Mouse (Mus musculus) lung, embryonic 14.5 days (tissue): ENCODE measurements around the gene Cox4i1. TPM values are rescaled to one million over a fixed set of nuclear protein-coding genes. Genes with fewer than 3 reads are reported as not detected.

ENCODE experiments used
- ATAC-seq: fragments of 200-750 bp; cut with Nextera tagmentation; 2 replicates; pipeline ENCODE4 v1.8.0; 2017; ENCODE audit warnings: mild to moderate bottlenecking, moderate TSS enrichment, moderate library complexity; ENCODE audit not compliant: insufficient read depth
- DNase-seq: peaks from one replicate; pipeline ENCODE4 v3.0.0-alpha.2; 2015
- H3K27ac ChIP-seq: fragments of 300-500 bp; sonication (generic); 2 replicates; pipeline ENCODE4 v1.5.1; 2014; ENCODE audit warnings: low read depth, mild to moderate bottlenecking, moderate library complexity
- H3K27me3 ChIP-seq: fragments of 300-500 bp; sonication (generic); 2 replicates; pipeline ENCODE4 v1.6.1; 2014; ENCODE audit warnings: low read length, control low read depth; ENCODE audit not compliant: insufficient read depth
- H3K36me3 ChIP-seq: fragments of 300-500 bp; sonication (generic); 2 replicates; pipeline ENCODE4 v1.6.1; 2014; ENCODE audit warnings: control low read depth; ENCODE audit not compliant: insufficient read depth
- H3K4me1 ChIP-seq: fragments of 300-500 bp; sonication (generic); 2 replicates; pipeline ENCODE4 v1.6.1; 2014; ENCODE audit warnings: antibody characterized with exemption, control low read depth; ENCODE audit not compliant: insufficient read depth
- H3K4me2 ChIP-seq: fragments of 300-500 bp; sonication (generic); 2 replicates; pipeline ENCODE4 v1.6.1; 2014; ENCODE audit warnings: mild to moderate bottlenecking
- H3K4me3 ChIP-seq: fragments of 300-500 bp; sonication (generic); 2 replicates; pipeline ENCODE4 v1.5.1; 2014; ENCODE audit warnings: low read depth, low read length
- H3K9ac ChIP-seq: fragments of 300-500 bp; sonication (generic); 2 replicates; pipeline ENCODE4 v1.6.1; 2014
- H3K9me3 ChIP-seq: fragments of 300-500 bp; sonication (generic); 2 replicates; pipeline ENCODE4 v1.6.1; 2016; ENCODE audit warnings: low read depth, low read length, control low read depth
- CTCF ChIP-seq: IDR thresholded peaks from 2 replicates; pipeline ENCODE4 v1.5.1; 2016; ENCODE audit warnings: antibody characterized with exemption, low read depth
- WGBS: fragments of 180-500 bp; shearing (Covaris S2); extraction: QIAGEN DNeasy Blood & Tissue Kit; methylation state at CpG from one replicate; pipeline ENCODE4 v1.1.7; 2014; 5-methylcytosine and 5-hydroxymethylcytosine counted together
- polyA plus RNA-seq: library from polyadenylated mRNA; unstranded; fragments of >200 nt; fragmentation: Nextera tagmentation; extraction: Ambion mirVana; gene quantifications from 2 replicates; pipeline ENCODE4 v1.2.1, GENCODE M21; 2014

Gene Cox4i1
- polyA plus RNA-seq, 1 experiment from 2014 or later: 941 TPM

DNA sequence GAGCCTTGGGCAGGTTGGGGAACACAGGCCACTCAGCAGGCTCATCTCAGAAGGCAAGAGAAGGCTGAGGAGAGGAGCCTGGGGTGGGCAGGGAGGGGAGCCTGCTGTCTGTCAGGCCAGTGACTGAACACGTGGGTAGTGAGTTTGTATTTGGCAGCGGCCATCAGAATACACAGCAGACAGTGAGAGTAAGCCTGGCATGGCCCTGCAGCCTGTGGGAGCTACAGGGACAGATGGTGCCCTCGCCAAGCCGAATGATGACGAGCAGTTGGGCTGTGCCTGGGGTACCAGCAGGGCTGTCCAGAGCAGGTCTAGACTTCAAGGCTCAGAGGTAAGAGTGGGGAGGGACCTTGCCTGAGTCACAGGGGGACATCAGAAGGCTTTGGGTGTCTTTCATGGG is 40.7 kb upstream of the Cox4i1 start:
- no peak overlapping the region for H3K4me2 ChIP-seq
- H3K27ac ChIP-seq: no peak overlapping the region
- H3K9ac ChIP-seq: no peak overlapping the region
- no peaks in the 10 kb centered on the region for H3K9me3 ChIP-seq
- no peak overlapping the region for H3K4me3 ChIP-seq
- ATAC-seq (no peak), DNase-seq (no peak)
- no peaks in the 10 kb centered on the region for H3K27me3 ChIP-seq
- H3K36me3 ChIP-seq: no peaks in the 10 kb centered on the region
- no peaks in the 10 kb centered on the region for H3K4me1 ChIP-seq
- 83% methylated on average over 5 of the region's 5 CpGs for WGBS
- TF ChIP-seq CTCF: no peak

DNA sequence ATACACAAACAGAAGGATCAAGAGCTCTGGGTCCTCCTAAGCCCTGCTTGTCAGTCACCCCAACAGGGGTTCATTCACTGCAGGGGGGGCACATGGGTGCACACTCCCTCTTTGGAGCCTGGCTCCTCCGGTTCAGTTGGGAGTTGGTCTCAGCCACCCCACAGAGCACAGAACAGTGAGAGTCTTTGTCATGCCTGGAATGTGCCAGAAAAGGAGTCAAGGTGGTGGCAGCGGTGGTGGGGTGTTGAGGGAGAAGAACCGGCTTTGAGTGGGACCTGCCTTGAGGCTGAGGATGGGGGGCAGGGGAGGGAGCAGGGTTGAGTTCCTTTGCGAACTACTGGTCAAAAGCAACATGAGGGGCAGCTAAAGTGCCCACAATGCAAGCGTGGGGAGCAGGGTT is 38.0 kb upstream of the Cox4i1 start:
- WGBS: 25% methylated on average over 5 of the region's 5 CpGs
- no peak for DNase-seq

DNA sequence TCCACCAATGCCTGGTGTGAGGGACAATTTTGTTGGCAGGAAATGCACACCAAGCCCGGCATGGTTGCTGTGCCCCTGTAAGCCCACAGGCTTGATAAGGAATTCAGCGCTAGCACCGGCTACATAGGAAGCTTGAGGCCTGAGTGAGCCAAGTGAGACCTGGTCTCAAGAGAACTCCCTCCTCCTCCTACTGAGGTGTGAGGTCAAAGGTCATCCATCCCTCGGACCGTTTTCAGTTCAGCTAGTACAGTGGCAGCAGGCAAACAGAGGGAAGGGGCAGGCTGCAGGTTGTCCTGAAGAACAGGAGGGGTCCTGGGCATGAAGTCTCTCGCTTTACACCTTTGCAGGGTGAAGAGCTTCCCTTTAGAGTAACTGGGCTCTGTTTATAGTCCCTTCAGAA is 37.2 kb upstream of the Cox4i1 start:
- Histone ChIP-seq H3K9ac (no peak overlapping the region), H3K4me3 (no peak overlapping the region), H3K27me3 (peaks cover 20% of the 10 kb centered on the region), H3K9me3 (no peaks in the 10 kb centered on the region), H3K4me1 (0 out of 2 replicates have a peak, but pooled peaks cover 5% of the 10 kb centered on the region), H3K27ac (no peak overlapping the region), H3K4me2 (no peak overlapping the region), H3K36me3 (no peaks in the 10 kb centered on the region)
- no peak for TF ChIP-seq CTCF
- DNase-seq: no peak
- ATAC-seq: no peak
- WGBS: 32% methylated on average over 6 of the region's 6 CpGs

More for the DNA sequence above, 38.0 kb upstream of the Cox4i1 start:
- TF ChIP-seq CTCF: no peak
- H3K27ac ChIP-seq: peak overlapping the region; percentile 36; the same call in 1 of the 2 replicates
- ATAC-seq: peak; percentile 23; the same call in 1 of the 2 replicates
- no peak overlapping the region for H3K9ac ChIP-seq
- H3K4me3 ChIP-seq: no peak overlapping the region
- peaks cover 20% of the 10 kb centered on the region for H3K27me3 ChIP-seq
- H3K4me1 ChIP-seq: 0 out of 2 replicates have a peak, but pooled peaks cover 5% of the 10 kb centered on the region
- no peaks in the 10 kb centered on the region for H3K9me3 ChIP-seq
- no peak overlapping the region for H3K4me2 ChIP-seq
- no peaks in the 10 kb centered on the region for H3K36me3 ChIP-seq

DNA sequence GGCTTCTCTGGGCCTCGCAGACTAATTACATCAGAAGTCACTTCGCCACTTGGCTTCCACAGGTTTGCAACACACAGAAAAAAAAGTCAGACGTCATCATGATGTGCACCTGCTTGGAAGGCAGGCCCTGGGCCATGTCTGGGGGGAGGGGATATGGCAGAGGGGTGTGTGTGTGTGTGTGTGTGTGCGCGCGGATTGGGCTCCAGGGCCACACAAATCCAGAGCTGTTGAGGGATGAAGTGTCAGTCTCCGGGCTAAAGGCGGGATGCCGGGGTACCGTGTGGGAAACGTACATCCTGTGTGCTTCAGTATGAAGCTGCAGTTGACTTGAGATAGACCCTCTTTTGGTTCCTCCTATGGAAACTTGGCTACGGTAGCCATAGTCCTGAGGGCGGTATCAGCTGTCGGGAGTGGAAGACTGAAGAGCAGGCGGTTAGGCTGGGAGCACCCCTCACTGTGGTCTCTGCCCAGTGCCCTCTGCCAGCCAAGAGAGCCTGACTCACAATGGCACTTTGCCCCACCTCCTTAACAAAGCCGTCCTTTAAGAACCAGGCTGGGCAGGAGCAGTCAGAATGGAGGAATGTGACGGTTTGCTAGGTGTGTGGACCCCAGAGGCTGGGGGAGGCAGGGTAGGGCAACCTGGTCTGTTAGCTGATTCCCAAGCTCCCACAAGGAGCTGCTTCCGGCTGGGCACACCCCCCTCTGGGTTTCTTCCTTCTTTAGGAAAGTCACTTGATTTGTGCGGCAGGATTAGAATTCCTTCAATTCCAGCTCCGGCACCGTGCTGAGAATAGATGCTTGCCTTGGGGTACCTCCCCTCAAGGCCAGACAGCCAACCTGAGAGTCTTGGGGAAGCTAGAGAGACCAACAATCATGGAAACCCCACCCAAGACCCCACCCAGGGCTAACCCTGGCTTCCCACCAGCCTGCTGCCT is 36.3 kb upstream of the Cox4i1 start:
- no peak overlapping the region for H3K9ac ChIP-seq
- no peaks in the 10 kb centered on the region for H3K9me3 ChIP-seq
- ATAC-seq: no peak
- no peak for TF ChIP-seq CTCF
- 0 out of 2 replicates have a peak, but pooled peaks cover 5% of the 10 kb centered on the region for H3K4me1 ChIP-seq
- peaks cover 20% of the 10 kb centered on the region for H3K27me3 ChIP-seq
- H3K4me3 ChIP-seq: no peak overlapping the region
- no peak for DNase-seq
- H3K4me2 ChIP-seq: no peak overlapping the region
- H3K36me3 ChIP-seq: no peaks in the 10 kb centered on the region
- WGBS: 72% methylated on average over 21 of the region's 21 CpGs
- H3K27ac ChIP-seq: no peak overlapping the region

DNA sequence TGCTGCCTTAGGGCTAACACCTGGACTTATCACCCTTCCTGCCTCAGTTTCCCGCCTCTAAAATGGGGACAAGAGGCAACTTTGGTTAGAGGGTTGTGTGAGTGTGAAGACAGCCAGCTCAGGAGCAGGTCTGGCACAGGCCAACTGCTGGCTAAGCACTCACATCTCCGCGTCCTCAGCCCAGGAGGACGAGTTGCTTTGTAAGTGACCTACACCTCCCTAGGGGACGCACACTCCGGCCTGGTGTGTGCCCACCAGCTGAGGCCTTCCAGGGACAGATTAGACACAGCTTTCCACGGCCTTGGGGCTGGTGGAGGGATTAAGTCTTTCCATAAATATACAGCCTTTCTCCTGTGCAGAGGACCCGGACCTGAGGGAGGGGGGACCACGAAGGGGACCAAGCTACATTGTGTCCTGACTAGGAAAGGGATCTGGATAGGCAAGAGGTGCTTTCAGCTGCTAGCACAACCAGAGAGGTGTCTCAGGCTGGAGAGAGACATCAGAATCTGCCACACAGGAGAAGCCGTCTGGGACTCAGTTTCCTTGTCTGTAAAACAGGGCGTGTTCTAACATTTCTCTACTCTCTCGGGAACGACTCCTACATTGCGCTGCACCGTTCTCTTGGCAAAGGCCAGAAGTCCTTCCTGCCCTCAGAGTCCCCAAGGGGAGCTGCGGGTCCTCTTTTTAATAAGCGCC is 34.9 kb upstream of the Cox4i1 start:
- no peaks in the 10 kb centered on the region for H3K9me3 ChIP-seq
- 36% methylated on average over 17 of the region's 17 CpGs for WGBS
- DNase-seq (no peak), ATAC-seq (no peak)
- H3K9ac ChIP-seq: no peak overlapping the region
- no peak for TF ChIP-seq CTCF
- H3K36me3 ChIP-seq: no peaks in the 10 kb centered on the region
- 0 out of 2 replicates have a peak, but pooled peaks cover 5% of the 10 kb centered on the region for H3K4me1 ChIP-seq
- peaks cover 20% of the 10 kb centered on the region for H3K27me3 ChIP-seq
- H3K27ac ChIP-seq: no peak overlapping the region
- H3K4me3 ChIP-seq: peak overlapping the region; percentile 61
- peak overlapping the region; percentile 99 for H3K4me2 ChIP-seq

DNA sequence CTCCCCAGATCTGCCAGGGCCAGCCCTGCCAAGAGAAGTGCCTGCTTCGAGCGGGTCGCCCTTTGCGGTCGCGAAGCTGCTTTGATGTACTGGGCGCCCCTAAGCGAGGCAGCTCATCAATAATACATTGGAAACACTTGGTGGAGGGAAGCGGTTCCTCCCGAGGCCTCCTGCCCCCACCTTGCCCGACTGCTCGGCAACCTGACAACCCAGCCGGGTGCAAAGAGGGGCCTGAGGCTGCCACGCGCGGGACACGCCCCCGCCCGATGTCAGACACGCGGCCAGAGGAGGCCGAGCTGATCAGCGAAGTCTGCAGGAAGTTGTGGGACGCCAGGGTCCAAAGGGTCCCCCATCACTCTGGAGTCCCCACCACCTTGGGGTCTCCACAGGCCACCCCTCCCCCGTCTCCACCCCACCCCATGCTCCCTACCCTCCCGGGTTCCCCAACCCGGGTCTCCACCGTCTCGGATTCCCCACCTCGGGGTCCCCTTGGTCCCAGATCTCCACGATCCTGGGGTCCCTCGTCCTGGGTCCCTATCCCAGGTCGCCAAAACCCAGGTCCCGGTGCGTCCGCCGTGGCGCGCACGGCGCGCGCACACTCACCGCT is 34.3 kb upstream of the Cox4i1 start:
- DNase-seq (no peak), ATAC-seq (peak; percentile 38)
- Histone ChIP-seq H3K27me3 (peaks cover 20% of the 10 kb centered on the region), H3K4me1 (0 out of 2 replicates have a peak, but pooled peaks cover 5% of the 10 kb centered on the region), H3K4me2 (peak overlapping the region; percentile 99), H3K9me3 (no peaks in the 10 kb centered on the region), H3K36me3 (no peaks in the 10 kb centered on the region), H3K27ac (no peak overlapping the region), H3K9ac (peak overlapping the region; percentile 59), H3K4me3 (peak overlapping the region; percentile 61)
- 2% methylated on average over 44 of the region's 44 CpGs for WGBS
- TF ChIP-seq CTCF: no peak
